Mouse (Mus musculus): Measurements from ENCODE around the gene Etv2.

Gene Etv2

DNA sequence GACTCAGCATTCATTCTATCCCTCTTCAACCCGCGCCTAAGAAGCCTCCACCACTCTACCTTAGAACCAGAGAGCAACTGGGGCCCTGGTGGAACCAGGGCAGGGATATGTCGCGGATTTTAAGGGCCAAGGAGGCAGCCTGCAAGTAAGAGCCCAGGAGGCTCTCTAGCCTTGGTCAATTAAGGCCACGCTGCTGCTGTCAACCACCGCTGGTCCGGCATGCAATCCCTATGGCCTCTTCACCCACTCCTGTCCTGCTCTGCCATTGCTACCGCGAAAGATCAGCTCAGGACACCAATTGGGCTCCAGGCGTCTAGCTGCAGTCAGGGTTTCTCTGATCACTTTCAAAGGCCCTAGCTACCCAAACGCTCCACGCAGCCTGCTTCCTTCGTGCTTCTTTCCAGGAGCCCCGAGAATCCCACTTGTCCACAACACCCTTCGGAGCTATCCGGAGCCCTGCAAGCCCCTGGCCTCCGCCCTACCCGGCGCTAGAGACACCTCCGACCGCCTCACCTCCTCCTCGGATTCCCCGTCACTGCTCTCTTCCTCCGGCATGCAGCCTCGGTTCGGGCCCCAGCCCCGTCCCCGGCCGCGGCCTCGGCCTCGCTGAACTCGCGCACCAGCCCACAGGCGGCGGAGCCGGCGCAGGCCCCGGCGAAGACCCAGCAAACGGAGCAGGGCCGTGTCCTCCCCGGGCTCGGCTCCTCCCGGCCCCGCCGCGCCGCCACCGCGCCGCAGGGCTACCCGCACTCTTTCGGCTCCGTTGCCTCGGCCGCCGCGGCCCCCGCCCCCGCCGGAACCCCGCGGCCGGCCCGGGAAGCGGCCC lies 47.6 kb downstream of the Etv2 start:
- DNase-seq, result peak; percentile 42

DNA sequence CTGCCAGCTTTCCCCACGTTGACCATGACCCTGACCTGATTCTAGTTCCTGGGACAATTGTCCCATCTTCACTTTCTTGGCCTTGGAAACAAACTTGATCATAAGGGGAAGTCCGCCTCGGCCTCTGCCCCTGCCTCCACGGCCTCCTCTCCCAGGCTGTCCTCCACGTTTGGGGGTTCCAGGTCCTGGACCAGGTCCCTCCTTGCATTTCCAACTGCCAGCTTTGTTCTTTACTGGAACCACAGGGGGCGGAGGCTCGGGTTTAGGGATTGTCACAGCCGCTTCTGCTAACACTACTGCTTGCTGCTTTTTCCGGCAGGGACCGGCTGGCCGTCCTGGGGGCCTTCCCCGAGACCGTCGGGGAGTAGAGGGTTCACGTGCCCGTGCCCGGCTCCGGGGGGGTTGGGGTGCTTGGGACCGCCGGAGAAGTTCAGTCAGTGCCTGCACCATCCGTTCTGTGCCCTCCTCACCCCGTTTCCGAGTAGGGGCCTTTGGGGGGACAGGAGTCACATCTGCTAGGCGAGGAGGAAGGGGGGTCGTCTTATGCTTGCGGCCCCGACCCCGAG lies 49.1 kb downstream of the Etv2 start:
- no peak for DNase-seq

DNA sequence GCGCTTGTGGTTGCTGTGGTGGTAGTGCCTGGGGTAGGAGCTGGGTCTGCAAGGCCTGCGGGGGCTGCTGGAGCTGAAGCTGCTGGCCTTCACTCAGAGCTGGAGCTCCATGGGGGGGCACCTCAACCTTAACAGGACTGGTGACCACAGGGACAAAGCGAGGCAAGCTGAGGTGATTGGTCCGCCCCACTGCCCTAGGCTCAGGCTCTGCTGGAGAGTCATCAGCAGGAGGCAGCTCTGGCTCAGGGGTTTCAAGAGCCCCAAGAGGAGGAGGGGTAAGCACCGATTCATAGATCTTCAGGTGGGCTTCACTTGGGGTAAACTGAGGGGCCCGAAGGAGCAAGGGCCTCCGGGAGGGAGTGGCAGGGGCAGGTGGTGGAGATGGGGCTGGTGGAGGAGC lies 50.5 kb downstream of the Etv2 start:
- no peak for DNase-seq

DNA sequence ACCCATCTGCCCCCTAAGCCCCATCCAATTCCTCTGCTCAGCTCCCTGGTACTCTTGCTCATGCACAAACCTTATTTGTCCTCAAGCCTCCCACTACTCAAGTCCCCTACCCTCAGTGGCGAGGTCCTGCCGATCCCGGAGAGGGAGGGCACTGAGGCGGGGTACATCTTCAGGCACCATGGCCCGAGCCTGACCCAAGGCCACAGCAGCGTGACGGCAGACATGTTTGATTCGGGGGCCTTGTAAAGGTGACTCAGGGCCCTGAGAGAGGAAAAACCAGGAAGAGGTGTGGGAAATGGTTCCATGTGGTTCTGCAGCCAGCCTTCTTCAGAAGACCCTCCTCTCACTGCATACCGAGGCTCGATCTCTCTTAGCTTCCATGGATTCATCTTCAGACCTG lies 51.3 kb downstream of the Etv2 start:
- DNase-seq, result no peak

Measured in embryo, embryonic 11 days (tissue).